Mouse (Mus musculus): Measurements from ENCODE around the gene Phldb1. TPM values are rescaled to one million over a fixed set of nuclear protein-coding genes. Genes with fewer than 3 reads are reported as not detected.

Phldb1 gene
- polyA plus RNA-seq, 1 experiment, result 131 TPM

- Histone ChIP-seq H3K4me3 (ENCODE audit: insufficient read depth, low read length) (no peak overlapping the region), H3K4me1 (ENCODE audit: control insufficient read depth, insufficient read depth, low read length) (0 out of 2 replicates have a peak, but pooled peaks cover 1% of the 10 kb centered on the region), H3K27ac (ENCODE audit: insufficient read depth, low read length) (no peak overlapping the region)
- TF ChIP-seq CTCF (IDR thresholded peaks at IDR 0.05; ENCODE audit: extremely low read depth, insufficient read depth, low read length) (no peak), POLR2A (IDR thresholded peaks at IDR 0.05; ENCODE audit: extremely low read depth, insufficient read depth, low read length) (no peak)
Measured at GRCm38 (mm10) chr9:44747341-44747740, 12.3 kb upstream of the Phldb1 start.

GRCm38 (mm10) chr9:44746666-44747065 is 11.7 kb upstream of the Phldb1 start:
- no peak overlapping the region for H3K27ac ChIP-seq (ENCODE audit: insufficient read depth, low read length)
- no peak overlapping the region for H3K4me3 ChIP-seq (ENCODE audit: insufficient read depth, low read length)
- 0 out of 2 replicates have a peak, but pooled peaks cover 1% of the 10 kb centered on the region for H3K4me1 ChIP-seq (ENCODE audit: control insufficient read depth, insufficient read depth, low read length)
- no peak for TF ChIP-seq CTCF (IDR thresholded peaks at IDR 0.05; ENCODE audit: extremely low read depth, insufficient read depth, low read length)
- no peak for TF ChIP-seq POLR2A (IDR thresholded peaks at IDR 0.05; ENCODE audit: extremely low read depth, insufficient read depth, low read length)

DNA sequence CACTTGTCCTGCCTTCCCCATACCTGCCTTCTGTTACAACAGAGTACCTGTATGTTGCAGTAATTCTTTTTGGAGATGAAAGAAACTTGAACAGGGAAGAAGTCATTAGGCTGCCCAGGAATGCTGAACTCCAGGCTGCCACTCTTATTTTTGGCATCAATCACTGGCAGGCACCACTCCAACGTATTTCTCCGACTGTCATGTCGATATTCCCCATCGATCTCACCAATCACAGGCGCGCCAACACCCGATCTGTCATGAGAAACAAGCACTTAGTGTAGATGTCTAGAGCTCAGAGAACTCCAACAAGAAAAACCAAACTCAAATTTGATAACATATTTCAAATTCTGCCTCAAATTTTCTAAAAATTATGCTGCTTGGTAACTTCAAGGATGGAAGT is 10.4 kb upstream of the Phldb1 start:
- H3K27ac ChIP-seq (ENCODE audit: insufficient read depth, low read length), result no peak overlapping the region
- TF ChIP-seq CTCF (IDR thresholded peaks at IDR 0.05; ENCODE audit: extremely low read depth, insufficient read depth, low read length), result no peak
- no peak for TF ChIP-seq POLR2A (IDR thresholded peaks at IDR 0.05; ENCODE audit: extremely low read depth, insufficient read depth, low read length)
- no peak overlapping the region for H3K4me3 ChIP-seq (ENCODE audit: insufficient read depth, low read length)

GRCm38 (mm10) chr9:44740663-44741192 is 5.7 kb upstream of the Phldb1 start:
- H3K4me1 ChIP-seq (ENCODE audit: control insufficient read depth, insufficient read depth, low read length), result no peaks in the 10 kb centered on the region
- H3K27ac ChIP-seq (ENCODE audit: insufficient read depth, low read length), result no peak overlapping the region
- TF ChIP-seq CTCF (IDR thresholded peaks at IDR 0.05; ENCODE audit: extremely low read depth, insufficient read depth, low read length), result no peak
- no peak overlapping the region for H3K4me3 ChIP-seq (ENCODE audit: insufficient read depth, low read length)

More for the DNA sequence above, 10.4 kb upstream of the Phldb1 start:
- 0 out of 2 replicates have a peak, but pooled peaks cover 1% of the 10 kb centered on the region for H3K4me1 ChIP-seq (ENCODE audit: control insufficient read depth, insufficient read depth, low read length)

DNA sequence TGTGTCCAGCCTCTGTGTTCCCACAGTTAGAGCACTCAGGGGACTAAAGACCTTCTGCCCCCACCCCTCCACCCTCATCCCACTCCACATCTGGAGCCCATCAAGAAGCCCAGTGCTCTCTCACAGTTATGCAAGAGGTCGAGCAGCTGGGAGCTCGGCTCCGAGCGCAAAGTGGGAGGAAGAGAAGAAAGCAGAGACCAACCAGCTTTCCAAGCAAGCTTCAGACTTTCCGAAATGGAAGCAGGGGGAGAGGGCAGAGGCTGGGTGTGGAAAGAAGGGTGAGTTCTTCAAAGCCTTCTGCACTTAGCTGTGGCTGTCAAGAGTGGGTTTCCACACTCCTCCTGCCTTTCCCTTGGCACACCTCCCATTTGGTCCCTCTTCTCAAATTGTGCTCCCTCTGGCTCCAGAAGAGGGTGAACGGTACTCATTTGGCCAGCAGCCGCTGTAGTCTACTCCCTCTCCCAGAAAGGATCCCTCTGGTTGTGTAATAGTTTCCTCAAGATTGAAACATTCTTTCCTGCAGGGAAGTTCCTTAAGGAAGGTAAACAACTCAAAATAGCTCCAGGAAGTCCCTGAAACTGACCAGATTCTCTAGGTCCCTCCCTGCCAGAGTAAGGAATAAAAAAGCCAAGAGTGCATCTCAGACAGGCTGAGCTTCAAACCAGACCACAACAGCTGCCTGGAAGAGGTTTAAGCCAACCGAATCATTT is 2.4 kb upstream of the Phldb1 start:
- H3K4me1 ChIP-seq (ENCODE audit: control insufficient read depth, insufficient read depth, low read length), result no peaks in the 10 kb centered on the region
- TF ChIP-seq CTCF (IDR thresholded peaks at IDR 0.05; ENCODE audit: extremely low read depth, insufficient read depth, low read length) (no peak), POLR2A (IDR thresholded peaks at IDR 0.05; ENCODE audit: extremely low read depth, insufficient read depth, low read length) (no peak)
- H3K4me3 ChIP-seq (ENCODE audit: insufficient read depth, low read length), result no peak overlapping the region
- peak overlapping the region; percentile 18; the same call in 1 of the 2 replicates for H3K27ac ChIP-seq (ENCODE audit: insufficient read depth, low read length)

DNA sequence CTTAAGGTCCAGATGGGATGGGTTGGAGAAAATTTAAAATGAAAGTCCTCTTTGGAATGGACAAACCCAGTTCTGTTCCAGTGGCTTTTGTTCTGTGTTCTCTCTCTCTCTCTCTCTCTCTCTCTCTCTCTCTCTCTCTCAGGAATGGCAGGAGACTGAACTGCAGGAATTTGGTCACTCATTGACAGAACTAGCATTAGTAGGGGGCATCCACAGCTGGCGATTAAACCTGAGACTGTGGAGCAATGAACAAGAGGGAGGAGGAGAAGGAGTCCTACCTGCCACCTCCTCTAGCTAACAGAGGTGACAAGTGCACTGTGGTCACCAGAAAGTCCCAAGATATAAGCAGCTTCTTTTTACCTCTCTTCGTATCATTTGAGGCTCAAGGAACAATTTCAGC is 1.3 kb upstream of the Phldb1 start:
- Histone ChIP-seq H3K4me3 (ENCODE audit: insufficient read depth, low read length) (no peak overlapping the region), H3K4me1 (ENCODE audit: control insufficient read depth, insufficient read depth, low read length) (no peaks in the 10 kb centered on the region), H3K27ac (ENCODE audit: insufficient read depth, low read length) (0 out of 2 replicates have a peak overlapping the region, but pooled peaks have one; percentile 75)
- no peak for TF ChIP-seq POLR2A (IDR thresholded peaks at IDR 0.05; ENCODE audit: extremely low read depth, insufficient read depth, low read length)
- no peak for TF ChIP-seq CTCF (IDR thresholded peaks at IDR 0.05; ENCODE audit: extremely low read depth, insufficient read depth, low read length)

- TF ChIP-seq POLR2A (IDR thresholded peaks at IDR 0.05; ENCODE audit: extremely low read depth, insufficient read depth, low read length) (no peak), CTCF (IDR thresholded peaks at IDR 0.05; ENCODE audit: extremely low read depth, insufficient read depth, low read length) (no peak)
- H3K27ac ChIP-seq (ENCODE audit: insufficient read depth, low read length), result 0 out of 2 replicates have a peak overlapping the region, but pooled peaks have one; percentile 75
Measured at GRCm38 (mm10) chr9:44735886-44736285, 888 bp upstream of the Phldb1 start.

GRCm38 (mm10) chr9:44733671-44734523 is 1.1 kb downstream of the Phldb1 start:
- Histone ChIP-seq H3K27ac (ENCODE audit: insufficient read depth, low read length) (peak overlapping the region; percentile 87), H3K4me1 (ENCODE audit: control insufficient read depth, insufficient read depth, low read length) (no peaks in the 10 kb centered on the region), H3K4me3 (ENCODE audit: insufficient read depth, low read length) (peak overlapping the region; percentile 39)
- TF ChIP-seq CTCF (IDR thresholded peaks at IDR 0.05; ENCODE audit: extremely low read depth, insufficient read depth, low read length) (no peak), POLR2A (IDR thresholded peaks at IDR 0.05; ENCODE audit: extremely low read depth, insufficient read depth, low read length) (no peak)

More at GRCm38 (mm10) chr9:44735886-44736285, 888 bp upstream of the Phldb1 start:
- Histone ChIP-seq H3K4me3 (ENCODE audit: insufficient read depth, low read length) (no peak overlapping the region), H3K4me1 (ENCODE audit: control insufficient read depth, insufficient read depth, low read length) (no peaks in the 10 kb centered on the region)

DNA sequence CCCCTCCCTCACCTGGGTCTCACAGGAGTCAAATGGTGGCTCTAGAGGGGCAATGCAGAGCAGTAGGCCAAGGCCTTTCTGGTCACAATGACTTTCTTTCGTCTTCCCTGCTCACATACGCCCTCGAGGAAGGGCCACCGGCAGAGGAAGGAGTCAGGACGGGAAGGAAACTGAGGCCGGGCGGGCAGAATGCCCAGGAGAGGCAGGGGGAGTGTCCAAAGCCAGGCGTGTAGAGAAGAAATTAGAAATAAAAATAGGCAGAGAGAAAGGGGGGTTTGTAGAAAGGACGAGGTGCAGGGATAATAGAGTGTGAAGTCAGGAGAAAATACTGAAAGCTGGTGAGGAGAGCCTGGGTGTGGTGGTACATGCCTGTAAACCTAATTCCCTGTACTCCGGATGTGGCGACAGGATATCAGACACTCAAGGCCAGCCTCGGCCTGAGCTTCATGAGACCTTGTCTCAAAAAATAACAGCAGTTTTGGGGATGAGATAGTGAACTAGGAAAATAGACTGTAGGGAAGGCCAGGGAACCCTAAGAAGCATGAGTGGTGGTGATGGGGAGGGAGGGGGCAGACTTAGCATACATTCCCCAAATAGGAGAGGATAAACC is 2.0 kb downstream of the Phldb1 start:
- TF ChIP-seq CTCF (IDR thresholded peaks at IDR 0.05; ENCODE audit: extremely low read depth, insufficient read depth, low read length) (no peak), POLR2A (IDR thresholded peaks at IDR 0.05; ENCODE audit: extremely low read depth, insufficient read depth, low read length) (no peak)
- Histone ChIP-seq H3K4me1 (ENCODE audit: control insufficient read depth, insufficient read depth, low read length) (no peaks in the 10 kb centered on the region), H3K27ac (ENCODE audit: insufficient read depth, low read length) (peak overlapping the region; percentile 71), H3K4me3 (ENCODE audit: insufficient read depth, low read length) (peak overlapping the region; percentile 39)
